Mouse (Mus musculus): ENCODE results near the gene Camkmt. TPM values are rescaled to one million over a fixed set of nuclear protein-coding genes. Genes with fewer than 3 reads are reported as not detected.

Gene Camkmt
- polyA plus RNA-seq, 2 experiments: 0.77 to 3.0 TPM

DNA sequence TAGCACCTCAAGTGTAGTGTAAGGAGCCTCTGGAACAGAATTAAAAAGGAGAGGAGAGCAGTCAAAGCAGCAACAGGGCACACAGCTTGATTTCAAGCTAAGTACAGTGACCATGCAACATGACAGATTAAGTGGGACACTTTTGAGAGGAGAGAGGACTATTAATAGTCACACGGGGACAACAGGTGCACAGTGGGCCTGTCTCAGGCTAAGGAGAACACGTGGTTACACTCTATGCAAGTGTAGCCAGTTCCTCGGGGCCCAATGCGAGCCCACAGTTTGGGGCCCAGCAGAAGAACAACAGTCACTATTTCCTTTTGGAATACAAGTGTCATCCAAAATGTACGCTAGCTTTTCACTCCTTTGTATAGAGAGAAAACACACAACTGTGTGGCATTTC is 2.8 kb upstream of the Camkmt start:
- no peak for TF ChIP-seq EP300 (IDR thresholded peaks at IDR 0.05; ENCODE audit: low read depth)
- TF ChIP-seq CTCF (IDR thresholded peaks at IDR 0.05; ENCODE audit: low read depth): no peak
- 76% methylated on average over 5 of the region's 5 CpGs for WGBS (ENCODE audit: insufficient replicate concordance)
- H3K36me3 ChIP-seq (replicated peaks; ENCODE audit: control insufficient read depth, insufficient read depth, low read depth): no peaks in the 10 kb centered on the region
- peaks cover 4 to 10% of the 10 kb centered on the region in 2 experiments; a peak in 3 of 4 replicates for H3K4me1 ChIP-seq (replicated peaks; ENCODE audit: control insufficient read depth in 2 of 2, insufficient read depth in 2 of 2, low read length in 1 of 2)
- no peaks in the 10 kb centered on the region for H3K9me3 ChIP-seq (ENCODE audit: control insufficient read depth, low read length)
- H3K4me2 ChIP-seq (ENCODE audit: low read depth): no peak overlapping the region
- no peak overlapping the region for H3K4me3 ChIP-seq (ENCODE audit: insufficient read depth in 1 of 2, low read depth in 2 of 2, low read length in 2 of 2)
- no peaks in the 10 kb centered on the region for H3K27me3 ChIP-seq (ENCODE audit: control insufficient read depth, insufficient read depth, low read length)
- DNase-seq (ENCODE audit: low read depth in 3 of 3, low spot score in 3 of 3) (no peak), ATAC-seq (ENCODE audit: insufficient read depth) (no peak)
- H3K9ac ChIP-seq (replicated peaks): no peak overlapping the region
- no peak overlapping the region for H3K27ac ChIP-seq

DNA sequence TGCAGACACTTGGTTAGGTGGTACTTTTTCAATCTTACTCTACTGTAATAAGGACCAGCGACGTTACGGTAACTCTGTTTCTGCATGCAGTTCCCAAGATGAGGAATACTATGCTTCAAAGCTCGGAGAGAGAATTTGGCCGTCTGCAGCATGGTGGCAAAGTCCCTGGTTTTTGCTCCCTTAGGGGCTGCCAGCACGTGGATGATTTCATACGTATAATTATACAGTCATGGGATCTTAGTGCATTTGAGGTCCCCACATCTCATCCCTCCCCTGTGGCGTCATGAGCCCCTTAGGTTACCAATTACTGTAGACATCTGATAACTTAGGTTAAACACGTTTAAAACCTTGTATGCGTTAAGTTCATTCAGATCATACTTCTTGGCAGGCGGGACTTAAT is 2.0 kb upstream of the Camkmt start:
- H3K36me3 ChIP-seq (replicated peaks; ENCODE audit: control insufficient read depth, insufficient read depth, low read depth): no peaks in the 10 kb centered on the region
- H3K4me1 ChIP-seq (replicated peaks; ENCODE audit: control insufficient read depth in 2 of 2, insufficient read depth in 2 of 2, low read length in 1 of 2): peaks cover 4 to 10% of the 10 kb centered on the region in 2 experiments; a peak in 3 of 4 replicates
- no peak overlapping the region for H3K9ac ChIP-seq (replicated peaks)
- no peak for ATAC-seq (ENCODE audit: insufficient read depth)
- TF ChIP-seq EP300 (IDR thresholded peaks at IDR 0.05; ENCODE audit: low read depth) (no peak), CTCF (IDR thresholded peaks at IDR 0.05; ENCODE audit: low read depth) (no peak)
- no peak overlapping the region for H3K27ac ChIP-seq
- no peaks in the 10 kb centered on the region for H3K27me3 ChIP-seq (ENCODE audit: control insufficient read depth, insufficient read depth, low read length)
- DNase-seq (ENCODE audit: low read depth in 3 of 3, low spot score in 3 of 3): no peak
- no peak overlapping the region for H3K4me2 ChIP-seq (ENCODE audit: low read depth)
- H3K9me3 ChIP-seq (ENCODE audit: control insufficient read depth, low read length): no peaks in the 10 kb centered on the region
- H3K4me3 ChIP-seq (ENCODE audit: insufficient read depth in 1 of 2, low read depth in 2 of 2, low read length in 2 of 2): no peak overlapping the region
- WGBS (ENCODE audit: insufficient replicate concordance): 79% methylated on average over 11 of the region's 11 CpGs

DNA sequence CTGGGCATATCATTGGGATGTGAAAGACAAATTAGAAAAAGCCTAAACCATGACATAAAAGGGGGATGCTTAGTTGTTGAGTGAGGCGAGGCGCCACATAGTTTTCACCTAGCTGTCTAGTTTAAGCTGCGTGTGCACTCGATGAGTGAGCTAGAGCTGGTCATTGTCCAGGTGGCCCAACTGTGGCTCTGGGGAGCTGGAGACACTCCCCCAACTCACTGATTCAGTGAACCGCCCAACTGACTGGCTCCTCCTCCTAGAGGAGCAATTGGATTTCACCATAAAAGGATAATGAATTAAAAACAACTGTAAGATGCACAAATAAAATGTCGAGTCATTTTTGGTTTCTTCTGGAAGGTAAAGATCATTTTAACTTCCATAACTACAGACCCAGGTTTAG is 1.3 kb upstream of the Camkmt start:
- Histone ChIP-seq H3K4me2 (ENCODE audit: low read depth) (peak overlapping the region; percentile 87), H3K27ac (no peak overlapping the region), H3K9me3 (ENCODE audit: control insufficient read depth, low read length) (no peaks in the 10 kb centered on the region), H3K27me3 (ENCODE audit: control insufficient read depth, insufficient read depth, low read length) (no peaks in the 10 kb centered on the region), H3K4me1 (replicated peaks; ENCODE audit: control insufficient read depth in 2 of 2, insufficient read depth in 2 of 2, low read length in 1 of 2) (peaks cover 4 to 10% of the 10 kb centered on the region in 2 experiments; a peak in 3 of 4 replicates), H3K36me3 (replicated peaks; ENCODE audit: control insufficient read depth, insufficient read depth, low read depth) (no peaks in the 10 kb centered on the region), H3K9ac (replicated peaks) (peak overlapping the region; percentile 67; the same call in 1 of the 2 replicates), H3K4me3 (ENCODE audit: insufficient read depth in 1 of 2, low read depth in 2 of 2, low read length in 2 of 2) (peak overlapping the region in 1 of 2 experiments; percentile 70; a peak in 2 of 4 replicates)
- TF ChIP-seq CTCF (IDR thresholded peaks at IDR 0.05; ENCODE audit: low read depth): no peak
- TF ChIP-seq EP300 (IDR thresholded peaks at IDR 0.05; ENCODE audit: low read depth): no peak
- no peak for ATAC-seq (ENCODE audit: insufficient read depth)
- peak in 1 of 3 experiments; percentile 20 for DNase-seq (ENCODE audit: low read depth in 3 of 3, low spot score in 3 of 3)
- WGBS (ENCODE audit: insufficient replicate concordance): 57% methylated on average over 6 of the region's 6 CpGs

DNA sequence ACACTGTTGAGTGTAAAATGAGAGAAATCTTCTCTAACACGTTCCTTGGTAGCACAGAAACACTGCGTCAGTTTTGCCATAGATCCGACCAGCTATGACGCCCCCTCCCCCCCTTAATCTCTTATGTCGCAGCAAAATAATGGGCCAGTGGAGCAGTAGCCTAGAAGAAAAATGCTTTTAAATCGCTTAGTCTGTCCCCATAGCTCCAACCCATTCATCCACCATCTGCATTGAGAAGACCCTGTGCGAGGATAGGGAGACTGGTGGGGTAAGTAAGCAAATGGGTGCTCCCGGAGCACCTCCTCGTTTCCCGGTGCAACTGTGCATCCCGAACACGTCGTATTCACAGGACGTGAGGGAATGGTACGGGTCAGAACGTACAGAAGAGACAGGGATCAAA is 731 bp upstream of the Camkmt start:
- Histone ChIP-seq H3K4me3 (ENCODE audit: insufficient read depth in 1 of 2, low read depth in 2 of 2, low read length in 2 of 2) (peak overlapping the region; percentile 70 to 95), H3K27ac (peak overlapping the region; percentile 10), H3K4me1 (replicated peaks; ENCODE audit: control insufficient read depth in 2 of 2, insufficient read depth in 2 of 2, low read length in 1 of 2) (peaks cover 4 to 10% of the 10 kb centered on the region in 2 experiments; a peak in 3 of 4 replicates), H3K27me3 (ENCODE audit: control insufficient read depth, insufficient read depth, low read length) (no peaks in the 10 kb centered on the region), H3K9me3 (ENCODE audit: control insufficient read depth, low read length) (no peaks in the 10 kb centered on the region), H3K9ac (replicated peaks) (peak overlapping the region; percentile 67), H3K4me2 (ENCODE audit: low read depth) (peak overlapping the region; percentile 87), H3K36me3 (replicated peaks; ENCODE audit: control insufficient read depth, insufficient read depth, low read depth) (no peaks in the 10 kb centered on the region)
- no peak for TF ChIP-seq EP300 (IDR thresholded peaks at IDR 0.05; ENCODE audit: low read depth)
- no peak for TF ChIP-seq CTCF (IDR thresholded peaks at IDR 0.05; ENCODE audit: low read depth)
- ATAC-seq (ENCODE audit: insufficient read depth) (no peak), DNase-seq (ENCODE audit: low read depth in 3 of 3, low spot score in 3 of 3) (no peak)
- 1% methylated on average over 16 of the region's 16 CpGs for WGBS (ENCODE audit: insufficient replicate concordance)

DNA sequence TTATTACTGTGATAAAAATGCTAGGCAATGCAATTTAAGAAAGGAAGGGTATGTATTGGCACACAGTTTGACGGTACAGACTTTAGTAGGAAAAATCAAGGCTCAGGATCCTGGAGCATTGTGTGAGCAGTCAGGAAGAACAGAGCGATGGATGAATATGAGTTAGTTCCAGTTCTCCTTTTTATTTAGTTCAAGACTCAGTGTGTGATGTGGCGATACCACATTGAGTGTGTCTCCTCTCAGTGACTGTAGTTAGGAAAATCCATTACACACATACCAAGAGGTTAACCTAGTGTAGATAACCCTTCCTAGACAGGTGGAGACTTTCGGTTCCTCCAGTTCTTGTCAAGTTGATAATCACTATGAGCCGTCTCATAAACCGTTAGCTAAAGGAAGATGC is 1.4 kb downstream of the Camkmt start:
- ATAC-seq (ENCODE audit: insufficient read depth): no peak
- DNase-seq (ENCODE audit: low read depth in 3 of 3, low spot score in 3 of 3): no peak
- TF ChIP-seq CTCF (IDR thresholded peaks at IDR 0.05; ENCODE audit: low read depth) (no peak), EP300 (IDR thresholded peaks at IDR 0.05; ENCODE audit: low read depth) (no peak)
- Histone ChIP-seq H3K9me3 (ENCODE audit: control insufficient read depth, low read length) (no peaks in the 10 kb centered on the region), H3K27me3 (ENCODE audit: control insufficient read depth, insufficient read depth, low read length) (no peaks in the 10 kb centered on the region), H3K27ac (no peak overlapping the region), H3K4me1 (replicated peaks; ENCODE audit: control insufficient read depth in 2 of 2, insufficient read depth in 2 of 2, low read length in 1 of 2) (peaks cover 4 to 10% of the 10 kb centered on the region in 2 experiments; a peak in 3 of 4 replicates), H3K4me2 (ENCODE audit: low read depth) (peak overlapping the region; percentile 87), H3K9ac (replicated peaks) (no peak overlapping the region), H3K36me3 (replicated peaks; ENCODE audit: control insufficient read depth, insufficient read depth, low read depth) (no peaks in the 10 kb centered on the region), H3K4me3 (ENCODE audit: insufficient read depth in 1 of 2, low read depth in 2 of 2, low read length in 2 of 2) (no peak overlapping the region; a peak in 1 of 4 replicates)
- WGBS (ENCODE audit: insufficient replicate concordance): 73% methylated on average over 6 of the region's 6 CpGs
